Mouse (Mus musculus) heart, embryonic 13.5 days (tissue): ENCODE data around the gene Chrna1. TPM values are rescaled to one million over a fixed set of nuclear protein-coding genes. Genes with fewer than 3 reads are reported as not detected.

ENCODE experiments used
- ATAC-seq: fragments of 200-750 bp; cut with Nextera tagmentation; 2 replicates; pipeline ENCODE4 v1.8.0; 2017; ENCODE audit warnings: moderate TSS enrichment; ENCODE audit not compliant: insufficient number of reproducible peaks, low FRiP score, low TSS enrichment; ENCODE audit errors: extremely low read depth
- H3K27ac ChIP-seq: fragments of 300-500 bp; sonication (generic); replicated peaks from 2 replicates; pipeline ENCODE4 v1.5.1; 2015; ENCODE audit warnings: moderate library complexity, mild to moderate bottlenecking, inconsistent platforms
- H3K27me3 ChIP-seq: fragments of 300-500 bp; sonication (generic); replicated peaks from 2 replicates; pipeline ENCODE4 v1.6.1; 2015; ENCODE audit warnings: mild to moderate bottlenecking, inconsistent platforms
- H3K36me3 ChIP-seq: fragments of 300-500 bp; sonication (generic); 2 replicates; pipeline ENCODE4 v1.6.1; 2015; ENCODE audit warnings: mild to moderate bottlenecking, inconsistent platforms
- H3K4me1 ChIP-seq: fragments of 300-500 bp; sonication (generic); 2 replicates; pipeline ENCODE4 v1.6.1; 2015; ENCODE audit warnings: inconsistent platforms
- H3K4me2 ChIP-seq: fragments of 300-500 bp; sonication (generic); 2 replicates; pipeline ENCODE4 v1.6.1; 2015; ENCODE audit warnings: inconsistent platforms, mild to moderate bottlenecking, moderate library complexity
- H3K4me3 ChIP-seq: fragments of 300-500 bp; sonication (generic); 2 replicates; pipeline ENCODE4 v1.5.1; 2015; ENCODE audit warnings: moderate library complexity, mild to moderate bottlenecking, inconsistent platforms
- H3K9ac ChIP-seq: fragments of 300-500 bp; sonication (generic); 2 replicates; pipeline ENCODE4 v1.6.1; 2015; ENCODE audit warnings: inconsistent platforms, mild to moderate bottlenecking, moderate library complexity
- H3K9me3 ChIP-seq: fragments of 300-500 bp; sonication (generic); 2 replicates; pipeline ENCODE4 v1.6.1; 2016; ENCODE audit warnings: inconsistent platforms
- WGBS: fragments of 180-500 bp; shearing (Covaris S2); methylation state at CpG from one replicate; pipeline ENCODE4 v1.1.7; 2015; ENCODE audit warnings: mixed read lengths; 5-methylcytosine and 5-hydroxymethylcytosine counted together
- polyA plus RNA-seq: library from polyadenylated mRNA; unstranded; fragments of >200 nt; fragmentation: Nextera tagmentation; extraction: Ambion mirVana; gene quantifications from 2 replicates; pipeline ENCODE4 v1.2.1, GENCODE M21; 2015

Gene Chrna1
- polyA plus RNA-seq, 1 experiment from 2014 or later = 0.15 TPM

GRCm38 (mm10) chr2:73514178-73514577 is 66.0 kb downstream of the Chrna1 start:
- H3K4me3 ChIP-seq = no peak overlapping the region
- peaks cover 5% of the 10 kb centered on the region; the same call in 1 of the 2 replicates for H3K36me3 ChIP-seq
- no peak overlapping the region for H3K27ac ChIP-seq
- no peaks in the 10 kb centered on the region for H3K27me3 ChIP-seq
- no peak overlapping the region for H3K4me2 ChIP-seq
- H3K9me3 ChIP-seq = no peaks in the 10 kb centered on the region
- H3K9ac ChIP-seq = no peak overlapping the region
- WGBS = 83% methylated on average over 6 of the region's 6 CpGs
- ATAC-seq = no peak
- H3K4me1 ChIP-seq = peaks cover 9% of the 10 kb centered on the region

Other genes with a start within 250 kb of the Chrna1 start
- 4.8 and 4.9 TPM in 2 replicates for gene Gpr155, start 193.8 kb downstream of the Chrna1 start, polyA plus RNA-seq
- 4.0 and 5.0 TPM in 2 replicates for gene Wipf1, start 50.6 kb downstream of the Chrna1 start, polyA plus RNA-seq
- gene Chn1, start 195.0 kb upstream of the Chrna1 start, polyA plus RNA-seq = 16.7 and 17.3 TPM in 2 replicates